Mouse (Mus musculus) hindbrain, embryonic 16.5 days (tissue): ENCODE results near the gene Lrrc40. TPM values are rescaled to one million over a fixed set of nuclear protein-coding genes. Genes with fewer than 3 reads are reported as not detected.

Experiments used
- polyA plus RNA-seq: library from polyadenylated mRNA; unstranded; fragments of >200 nt; fragmentation: Nextera tagmentation; extraction: Ambion mirVana; gene quantifications from 2 replicates; pipeline ENCODE4 v1.2.1, GENCODE M21; 2015

Gene Lrrc40
- polyA plus RNA-seq, 1 experiment from 2014 or later: 45.6 TPM

Other genes with a start within 250 kb of the Lrrc40 start
- gene Cth, start 111.6 kb upstream of the Lrrc40 start, polyA plus RNA-seq: 2.6 and 3.5 TPM in 2 replicates
- gene Ankrd13c, start 89.4 kb upstream of the Lrrc40 start, polyA plus RNA-seq: 25.2 and 26.8 TPM in 2 replicates
- 184 and 216 TPM in 2 replicates for gene Srsf11, start within 50 bp of the Lrrc40 start, polyA plus RNA-seq